Mouse (Mus musculus) heart, embryonic 11.5 days (tissue): Measurements from ENCODE around the gene Ugt1a10. TPM values are rescaled to one million over a fixed set of nuclear protein-coding genes. Genes with fewer than 3 reads are reported as not detected.
"Not testable (repeated sequence)": the region's sequence is repeated elsewhere in the genome, so short reads cannot be mapped to it uniquely, and the experiment has no call there.

Source experiments
- ATAC-seq: fragments of 200-750 bp; cut with Nextera tagmentation; replicated peaks from 2 replicates; pipeline ENCODE4 v1.8.0; 2017; ENCODE audit warnings: moderate library complexity; ENCODE audit not compliant: insufficient number of reproducible peaks, low FRiP score, low TSS enrichment
- H3K27ac ChIP-seq: fragments of 300-500 bp; sonication (generic); 2 replicates; pipeline ENCODE4 v1.5.1; 2014; ENCODE audit warnings: mild to moderate bottlenecking, low read depth, low read length
- H3K27me3 ChIP-seq: fragments of 300-500 bp; sonication (generic); 2 replicates; pipeline ENCODE4 v1.6.1; 2014; ENCODE audit warnings: mild to moderate bottlenecking, low read length, mixed read lengths; ENCODE audit not compliant: control insufficient read depth, insufficient read depth
- H3K36me3 ChIP-seq: fragments of 300-500 bp; sonication (generic); 2 replicates; pipeline ENCODE4 v1.6.1; 2014; ENCODE audit warnings: mild to moderate bottlenecking, low read length, moderate library complexity, mixed read lengths; ENCODE audit not compliant: control insufficient read depth, insufficient read depth
- H3K4me1 ChIP-seq: fragments of 300-500 bp; sonication (generic); 2 replicates; pipeline ENCODE4 v1.6.1; 2014; ENCODE audit warnings: low read length; ENCODE audit not compliant: control insufficient read depth, insufficient read depth
- H3K4me2 ChIP-seq: fragments of 300-500 bp; sonication (generic); 2 replicates; pipeline ENCODE4 v1.6.1; 2014; ENCODE audit warnings: mild to moderate bottlenecking, moderate library complexity
- H3K4me3 ChIP-seq: fragments of 300-500 bp; sonication (generic); 2 replicates; pipeline ENCODE4 v1.5.1; 2014; ENCODE audit warnings: low read depth, low read length
- H3K9ac ChIP-seq: fragments of 300-500 bp; sonication (generic); 2 replicates; pipeline ENCODE4 v1.6.1; 2014; ENCODE audit warnings: mild to moderate bottlenecking, low read depth, low read length, moderate library complexity
- H3K9me3 ChIP-seq: fragments of 300-500 bp; sonication (generic); replicated peaks from 2 replicates; pipeline ENCODE4 v1.6.1; 2016; ENCODE audit warnings: low read length; ENCODE audit not compliant: control insufficient read depth
- WGBS: fragments of 180-500 bp; shearing (Covaris S2); extraction: QIAGEN DNeasy Blood & Tissue Kit; methylation state at CpG from one replicate; pipeline ENCODE4 v1.1.7; 2014; ENCODE audit not compliant: insufficient replicate concordance; 5-methylcytosine and 5-hydroxymethylcytosine counted together
- polyA plus RNA-seq: library from polyadenylated mRNA; unstranded; fragments of >200 nt; fragmentation: Nextera tagmentation; extraction: Ambion mirVana; gene quantifications from 2 replicates; pipeline ENCODE4 v1.2.1, GENCODE M21; 2014

Gene Ugt1a10
- polyA plus RNA-seq, 1 experiment from 2014 or later, result not detected

DNA sequence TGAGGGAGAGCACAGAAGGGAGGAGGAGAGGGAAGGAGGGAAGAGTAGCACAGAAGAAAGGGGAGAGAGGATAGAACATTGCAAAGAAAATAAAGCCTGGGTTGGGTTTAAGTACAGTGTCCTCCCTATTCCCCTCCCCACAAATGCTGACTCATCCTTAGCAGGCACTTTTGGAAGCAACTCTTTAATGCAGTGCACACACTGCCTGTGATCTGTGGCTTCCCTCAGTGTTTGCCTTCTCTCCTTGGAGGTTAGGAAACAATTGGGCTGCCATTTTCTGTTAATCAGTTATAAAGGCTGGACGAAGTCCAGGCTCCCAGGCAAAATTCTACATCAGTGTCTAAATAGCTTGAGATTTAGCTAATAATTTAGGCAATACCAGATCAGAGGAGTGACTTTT, 85.3 kb downstream of the Ugt1a10 start:
- not testable (repeated sequence) for H3K4me2 ChIP-seq, H3K27ac ChIP-seq, H3K4me3 ChIP-seq, H3K36me3 ChIP-seq, H3K9ac ChIP-seq, H3K27me3 ChIP-seq, H3K9me3 ChIP-seq, H3K4me1 ChIP-seq
- WGBS, result 56% methylated on average over 1 of the region's 1 CpGs
- ATAC-seq, result peak; percentile 77

DNA sequence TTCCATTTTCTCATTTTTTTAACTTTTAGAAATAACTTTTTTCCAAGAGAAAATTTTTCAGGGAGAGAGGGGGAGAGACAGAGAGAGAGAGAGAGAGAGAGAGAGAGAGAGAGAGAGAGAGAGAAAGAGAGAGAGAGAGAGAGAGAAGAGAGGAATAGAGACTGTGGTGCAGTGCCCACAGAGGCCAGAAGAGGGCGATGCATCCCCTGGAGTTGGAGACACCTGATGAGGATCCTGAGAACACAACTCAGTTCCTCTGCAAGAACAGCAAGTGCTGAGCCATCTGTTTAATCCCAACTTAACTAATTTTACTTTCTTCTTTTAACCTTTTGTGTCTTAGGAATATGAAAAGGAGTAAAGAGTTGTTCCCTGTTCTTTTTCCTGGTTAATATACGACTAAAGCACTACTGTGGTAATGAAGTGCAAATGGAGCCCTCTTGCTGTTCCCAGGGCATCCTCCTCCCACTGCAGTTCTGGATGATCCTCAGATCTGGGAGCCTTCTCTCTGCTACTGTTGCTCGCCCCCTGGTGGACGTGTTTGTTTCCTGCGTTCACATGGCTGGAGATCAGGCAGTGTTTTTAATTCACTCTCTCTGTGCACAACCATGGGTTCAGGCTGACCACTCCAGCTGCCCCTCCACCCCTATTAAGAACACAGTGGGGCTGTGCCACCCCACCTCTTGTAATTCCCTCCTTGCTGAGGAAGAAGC, 88.9 kb downstream of the Ugt1a10 start:
- not testable (repeated sequence) for H3K27me3 ChIP-seq, H3K4me3 ChIP-seq, H3K36me3 ChIP-seq, H3K9me3 ChIP-seq, H3K27ac ChIP-seq, H3K4me1 ChIP-seq, H3K4me2 ChIP-seq, H3K9ac ChIP-seq, ATAC-seq
- 4% methylated on average over 4 of the region's 5 CpGs for WGBS

DNA sequence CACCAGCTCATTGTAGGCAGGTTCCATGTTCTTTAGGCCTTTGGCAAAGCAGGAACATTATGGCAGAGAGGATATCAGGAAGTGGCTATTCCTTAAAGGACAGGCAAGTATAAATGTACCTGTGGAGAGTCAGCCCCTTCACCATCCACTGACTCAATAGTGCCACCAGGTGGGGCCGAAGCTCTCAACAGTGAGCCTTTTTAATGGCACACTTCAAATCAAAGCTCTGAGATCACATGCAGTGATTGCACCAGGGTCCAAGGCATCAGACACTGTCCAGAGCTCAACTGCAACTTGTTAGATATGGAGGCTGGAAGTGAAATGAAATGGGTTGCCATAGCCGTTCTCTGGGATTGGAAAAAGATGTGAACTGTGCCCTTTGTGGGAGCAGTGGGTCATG, 90.1 kb downstream of the Ugt1a10 start:
- H3K27ac ChIP-seq, result not testable (repeated sequence)

DNA sequence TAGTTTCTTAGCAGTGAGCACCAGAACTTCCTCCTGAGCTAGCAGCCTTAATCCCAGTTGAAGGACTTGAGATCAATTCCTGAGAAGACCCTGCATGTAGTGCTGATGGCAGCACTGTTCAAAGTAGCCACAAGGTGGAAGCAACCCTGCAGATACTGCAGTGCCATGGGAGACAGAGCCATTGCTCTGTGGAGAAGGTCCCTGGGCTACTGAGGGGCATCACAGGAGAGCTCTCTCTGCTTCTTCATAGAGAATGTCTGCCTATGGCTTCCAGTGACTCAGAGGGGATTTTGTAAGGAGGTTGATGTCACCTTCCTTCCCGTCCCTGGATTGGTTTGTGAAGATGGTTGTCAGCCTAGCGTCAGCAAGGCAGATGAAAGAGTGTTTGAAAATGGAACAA, 94.9 kb downstream of the Ugt1a10 start:
- H3K9ac ChIP-seq, H3K27ac ChIP-seq, H3K4me3 ChIP-seq, H3K27me3 ChIP-seq, H3K9me3 ChIP-seq, ATAC-seq, H3K4me2 ChIP-seq, H3K36me3 ChIP-seq, H3K4me1 ChIP-seq: not testable (repeated sequence)
- WGBS, result 62% methylated on average over 2 of the region's 2 CpGs

More for the DNA sequence above, 90.1 kb downstream of the Ugt1a10 start:
- H3K4me2 ChIP-seq, H3K27me3 ChIP-seq, H3K4me3 ChIP-seq, H3K4me1 ChIP-seq, ATAC-seq, H3K36me3 ChIP-seq, H3K9ac ChIP-seq, H3K9me3 ChIP-seq: not testable (repeated sequence)
- WGBS, result 61% methylated on average over 2 of the region's 2 CpGs

DNA sequence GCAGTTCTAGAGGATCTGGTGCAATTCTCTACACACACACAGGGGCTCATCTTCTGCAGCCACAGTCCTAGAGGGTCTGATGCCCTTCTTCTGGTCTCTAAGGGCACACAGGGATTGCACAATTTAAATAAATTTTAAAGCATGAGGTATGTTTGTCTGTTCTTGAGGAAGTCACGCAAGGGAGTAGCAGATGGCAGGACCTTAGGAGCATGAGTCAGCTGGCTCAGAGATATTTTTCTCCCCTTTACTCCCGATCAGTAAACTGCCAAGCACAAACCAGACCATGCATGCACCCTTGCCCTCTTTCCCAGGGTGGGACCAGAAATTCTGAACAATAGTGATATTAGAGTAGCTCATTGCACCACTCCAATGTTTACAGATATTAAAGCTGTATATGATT, 103.2 kb downstream of the Ugt1a10 start:
- no peaks in the 10 kb centered on the region for H3K27me3 ChIP-seq
- H3K9ac ChIP-seq, result no peak overlapping the region
- H3K27ac ChIP-seq, result no peak overlapping the region
- no peaks in the 10 kb centered on the region for H3K36me3 ChIP-seq
- no peak for ATAC-seq
- no peaks in the 10 kb centered on the region for H3K4me1 ChIP-seq
- no peak overlapping the region for H3K4me2 ChIP-seq
- 81% methylated on average over 2 of the region's 2 CpGs for WGBS
- no peak overlapping the region for H3K4me3 ChIP-seq
- H3K9me3 ChIP-seq, result no peaks in the 10 kb centered on the region

DNA sequence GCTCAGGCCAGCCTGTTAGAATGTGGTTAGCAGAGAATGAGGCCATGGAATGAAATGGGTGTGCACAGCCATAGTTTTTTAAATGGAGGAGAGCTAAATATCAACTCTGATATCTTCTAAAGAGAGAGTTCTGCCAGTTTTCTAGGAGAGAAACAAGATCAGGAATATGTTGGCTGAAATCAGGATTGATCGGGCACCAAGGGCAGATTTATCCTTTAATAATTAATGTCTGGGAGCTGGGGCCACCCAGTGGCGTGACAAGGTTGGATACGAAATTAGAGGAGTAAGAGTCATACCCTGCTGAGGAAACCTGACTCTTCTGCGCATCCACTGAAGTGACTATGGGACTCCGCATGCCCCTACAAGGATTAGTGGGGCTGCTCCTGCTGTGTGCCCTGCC, 110.5 kb downstream of the Ugt1a10 start, which contains the start of gene Ugt1a5:
Gene Ugt1a5 (plus strand): TSS at position 302 of the 400 bp plus-strand sequence.
- Histone ChIP-seq H3K4me1 (no peaks in the 10 kb centered on the region), H3K27ac (no peak within 1 kb of the TSS), H3K27me3 (no peaks in the 10 kb centered on the region), H3K9ac (no peak within 1 kb of the TSS), H3K36me3 (no peaks in the 10 kb centered on the region), H3K4me3 (no peak within 1 kb of the TSS), H3K4me2 (no peak within 1 kb of the TSS), H3K9me3 (no peaks in the 10 kb centered on the region)
- WGBS, result 74% methylated on average over 5 of the region's 5 CpGs
- no peak for ATAC-seq

DNA sequence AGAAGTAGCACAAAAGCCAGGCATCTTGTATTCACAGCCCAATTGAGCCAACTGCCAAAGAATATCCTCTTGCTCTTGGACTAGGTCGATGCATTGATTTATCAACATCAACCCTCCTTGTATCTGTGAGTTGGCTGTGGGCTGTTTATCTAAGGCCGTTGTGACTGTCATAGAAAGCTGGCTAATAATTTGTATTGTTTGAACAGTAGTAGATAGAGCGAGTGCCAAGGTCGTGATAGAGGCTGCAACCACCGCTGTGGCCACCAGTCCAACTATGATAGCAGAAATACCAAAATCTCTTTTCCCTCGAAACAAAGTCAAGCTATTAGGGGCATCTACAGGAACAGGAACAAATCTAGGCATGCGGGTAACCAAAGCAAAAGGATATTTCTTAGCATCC, 117.0 kb downstream of the Ugt1a10 start:
- H3K4me3 ChIP-seq, ATAC-seq, H3K9me3 ChIP-seq, H3K27me3 ChIP-seq, H3K27ac ChIP-seq, H3K4me1 ChIP-seq, H3K36me3 ChIP-seq, H3K4me2 ChIP-seq, H3K9ac ChIP-seq: not testable (repeated sequence)
- 81% methylated on average over 5 of the region's 7 CpGs for WGBS

DNA sequence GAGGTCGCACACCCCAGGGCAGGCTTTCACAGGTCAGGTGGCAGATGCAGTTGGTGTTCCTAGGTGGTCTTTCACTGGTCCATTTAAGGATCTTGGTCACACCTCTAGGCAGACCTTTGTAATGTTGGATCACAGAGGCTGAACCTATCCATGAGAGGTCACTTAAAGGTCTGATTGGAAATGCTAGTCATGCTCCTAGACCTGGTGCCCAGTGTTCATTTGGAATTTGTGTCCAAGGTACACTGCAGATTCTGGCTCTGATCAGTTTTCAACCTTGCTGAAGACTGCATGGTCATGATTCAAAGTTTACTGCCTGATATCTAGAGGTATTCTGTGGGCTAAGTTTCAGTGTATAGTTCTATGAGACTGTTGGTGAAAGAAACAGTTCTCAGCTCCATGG, 124.5 kb downstream of the Ugt1a10 start:
- H3K27me3 ChIP-seq, result no peaks in the 10 kb centered on the region

DNA sequence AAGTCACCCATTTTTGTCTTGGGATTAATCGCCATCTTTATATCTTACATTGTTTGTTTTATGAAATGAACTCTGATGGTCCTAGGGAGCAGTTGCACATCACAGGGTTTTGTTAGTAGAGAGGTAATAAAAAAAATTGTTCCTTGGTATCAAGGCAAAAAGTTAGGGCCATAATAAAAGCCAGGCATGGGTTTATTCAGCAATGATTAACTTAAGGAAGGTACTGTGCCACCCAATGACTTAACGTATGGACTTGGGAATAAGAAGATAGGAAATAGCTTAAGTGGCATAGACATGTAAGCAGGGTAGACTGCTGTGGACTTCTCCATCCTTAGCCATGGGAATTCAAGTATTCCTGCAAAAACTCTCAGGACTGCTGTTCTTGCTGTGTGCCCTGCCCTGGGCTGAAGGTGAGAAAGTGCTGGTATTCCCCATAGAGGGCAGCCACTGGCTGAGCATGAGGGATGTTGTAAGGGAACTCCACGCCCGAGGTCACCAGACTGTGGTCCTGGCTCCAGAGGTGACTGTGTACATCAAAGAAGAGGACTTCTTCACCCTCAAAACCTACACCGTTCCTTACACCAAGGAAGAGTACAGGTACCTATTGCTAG, 131.2 kb downstream of the Ugt1a10 start:
- no peaks in the 10 kb centered on the region for H3K9me3 ChIP-seq
- H3K27me3 ChIP-seq, result no peaks in the 10 kb centered on the region
- H3K4me3 ChIP-seq, result no peak overlapping the region
- no peak overlapping the region for H3K9ac ChIP-seq
- no peaks in the 10 kb centered on the region for H3K36me3 ChIP-seq
- no peak for ATAC-seq
- H3K27ac ChIP-seq, result no peak overlapping the region
- no peak overlapping the region for H3K4me2 ChIP-seq
- WGBS, result 78% methylated on average over 5 of the region's 5 CpGs
- no peaks in the 10 kb centered on the region for H3K4me1 ChIP-seq

More for the DNA sequence above, 124.5 kb downstream of the Ugt1a10 start:
- H3K4me2 ChIP-seq, result no peak overlapping the region
- H3K4me3 ChIP-seq, result no peak overlapping the region
- no peak overlapping the region for H3K9ac ChIP-seq
- peaks cover 3% of the 10 kb centered on the region; the same call in 1 of the 2 replicates for H3K9me3 ChIP-seq
- no peak for ATAC-seq
- no peak overlapping the region for H3K27ac ChIP-seq
- H3K4me1 ChIP-seq, result no peaks in the 10 kb centered on the region
- 79% methylated on average over 1 of the region's 1 CpGs for WGBS
- H3K36me3 ChIP-seq, result no peaks in the 10 kb centered on the region
